Mouse (Mus musculus) liver, embryonic 14.5 days (tissue): Measurements from ENCODE around the gene Mecr. TPM values are rescaled to one million over a fixed set of nuclear protein-coding genes. Genes with fewer than 3 reads are reported as not detected.
A peak's percentile ranks its signal among the peaks of the same experiment; 100 is the strongest.

ENCODE experiments used
- ATAC-seq: fragments of 200-750 bp; cut with Nextera tagmentation; 2 replicates; pipeline ENCODE4 v1.8.0; 2017; ENCODE audit warnings: moderate number of reproducible peaks, mild to moderate bottlenecking, moderate library complexity; ENCODE audit not compliant: insufficient read depth
- DNase-seq, 3 experiments: peaks; one replicate each; pipeline ENCODE4 v3.0.0-alpha.2; 2012 to 2013; ENCODE audit warnings: low read depth in 3 of 3, low spot score in 3 of 3
- H3K27ac ChIP-seq: fragments of 300-500 bp; sonication (generic); 2 replicates; pipeline ENCODE4 v1.5.1; 2014; ENCODE audit warnings: moderate library complexity, mild to moderate bottlenecking, control low read depth, inconsistent platforms
- H3K27me3 ChIP-seq: fragments of 300-500 bp; sonication (generic); 2 replicates; pipeline ENCODE4 v1.6.1; 2014; ENCODE audit warnings: mild to moderate bottlenecking, low read length, moderate library complexity; ENCODE audit not compliant: control insufficient read depth, insufficient read depth
- H3K36me3 ChIP-seq: fragments of 300-500 bp; sonication (generic); replicated peaks from 2 replicates; pipeline ENCODE4 v1.6.1; 2014; ENCODE audit warnings: low read depth; ENCODE audit not compliant: control insufficient read depth, insufficient read depth
- H3K4me1 ChIP-seq, 2 experiments: fragments of 200-500 bp in 1 of 2; fragments of 300-500 bp in 1 of 2; sonication (generic) in 1 of 2; replicated peaks; 2 replicates each; pipeline ENCODE4 v1.6.1; 2012 to 2014; ENCODE audit warnings: antibody characterized with exemption in 1 of 2, inconsistent platforms in 1 of 2, low read length in 1 of 2; ENCODE audit not compliant: control insufficient read depth in 2 of 2, insufficient read depth in 2 of 2
- H3K4me2 ChIP-seq: fragments of 300-500 bp; sonication (generic); 2 replicates; pipeline ENCODE4 v1.6.1; 2014; ENCODE audit warnings: low read depth, mild to moderate bottlenecking, control low read depth, moderate library complexity
- H3K4me3 ChIP-seq, 2 experiments: fragments of 200-500 bp in 1 of 2; fragments of 300-500 bp in 1 of 2; sonication (generic) in 1 of 2; 2 replicates each; pipeline ENCODE4 v1.5.1; 2012 to 2014; ENCODE audit warnings: low read depth in 2 of 2, low read length in 2 of 2, mild to moderate bottlenecking in 2 of 2, control low read depth in 1 of 2, inconsistent platforms in 1 of 2, moderate library complexity in 1 of 2; ENCODE audit not compliant: insufficient read depth in 1 of 2
- H3K9ac ChIP-seq: fragments of 300-500 bp; sonication (generic); replicated peaks from 2 replicates; pipeline ENCODE4 v1.6.1; 2014; ENCODE audit warnings: mild to moderate bottlenecking, control low read depth, moderate library complexity
- H3K9me3 ChIP-seq: fragments of 300-500 bp; sonication (generic); 2 replicates; pipeline ENCODE4 v1.6.1; 2016; ENCODE audit warnings: low read length, mixed read lengths; ENCODE audit not compliant: control insufficient read depth
- CTCF ChIP-seq: IDR thresholded peaks from 2 replicates; pipeline ENCODE4 v1.5.1; 2016; ENCODE audit warnings: antibody characterized with exemption, low read depth, control low read depth
- EP300 ChIP-seq: IDR thresholded peaks from 2 replicates; pipeline ENCODE4 v1.6.1; 2016; ENCODE audit warnings: antibody characterized with exemption, low read depth
- WGBS: fragments of 180-500 bp; shearing (Covaris S2); extraction: QIAGEN DNeasy Blood & Tissue Kit; methylation state at CpG from one replicate; pipeline ENCODE4 v1.1.7; 2014; ENCODE audit not compliant: insufficient replicate concordance; 5-methylcytosine and 5-hydroxymethylcytosine counted together
- polyA plus RNA-seq, 2 experiments: library from polyadenylated mRNA; depleted of rRNA in 1 of 2; stranded (reverse) in 1 of 2; unstranded in 1 of 2; fragments of >200 nt; fragmentation: Nextera tagmentation in 1 of 2; extraction: Ambion mirVana in 1 of 2; gene quantifications; 2 replicates each; pipeline versions ENCODE4 v1.2.1 to v1.2.3; 2012 to 2014

Gene Mecr
- polyA plus RNA-seq, 2 experiments = 23.8 to 31.6 TPM

GRCm38 (mm10) chr4:131873293-131874168 is 30.3 kb downstream of the Mecr start, which contains the start of gene Srsf4:
Srsf4 (plus strand) TSS chr4:131873617.
- peak; percentile 92 for ATAC-seq
- TF ChIP-seq CTCF (no peak), EP300 (peak; percentile 54; the same call in 1 of the 2 replicates)
- H3K27ac ChIP-seq = peak within 1 kb of the TSS; percentile 75
- H3K4me1 ChIP-seq = peaks cover 21 to 27% of the 10 kb centered on the region in 2 experiments
- H3K27me3 ChIP-seq = no peaks in the 10 kb centered on the region
- DNase-seq = peak; percentile 89 to 92 (median 90)
- WGBS = under 1% methylated on average over 84 of the region's 116 CpGs
- peak within 1 kb of the TSS; percentile 86 to 87 for H3K4me3 ChIP-seq
- H3K9ac ChIP-seq = peak within 1 kb of the TSS; percentile 99
- peaks cover 4% of the 10 kb centered on the region for H3K36me3 ChIP-seq
- H3K9me3 ChIP-seq = no peaks in the 10 kb centered on the region
- H3K4me2 ChIP-seq = peak within 1 kb of the TSS; percentile 95

GRCm38 (mm10) chr4:131874169-131874536 is 30.9 kb downstream of the Mecr start:
- peak overlapping the region; percentile 75 for H3K27ac ChIP-seq
- no peaks in the 10 kb centered on the region for H3K9me3 ChIP-seq
- peak overlapping the region; percentile 99 for H3K9ac ChIP-seq
- H3K36me3 ChIP-seq = peaks cover 4% of the 10 kb centered on the region
- no peaks in the 10 kb centered on the region for H3K27me3 ChIP-seq
- H3K4me3 ChIP-seq = peak overlapping the region; percentile 86 to 87
- H3K4me1 ChIP-seq = peaks cover 21 to 24% of the 10 kb centered on the region in 2 experiments
- WGBS = under 1% methylated on average over 20 of the region's 20 CpGs
- peak in 2 of 3 experiments; percentile 37 to 55 for DNase-seq
- no peak for TF ChIP-seq EP300
- peak overlapping the region; percentile 95 for H3K4me2 ChIP-seq
- ATAC-seq = peak; percentile 29

- ATAC-seq (no peak), DNase-seq (peak in 1 of 3 experiments; percentile 36)
- H3K27me3 ChIP-seq = no peaks in the 10 kb centered on the region
- H3K4me2 ChIP-seq = peak overlapping the region; percentile 95
- TF ChIP-seq CTCF (no peak), EP300 (no peak)
- peak overlapping the region; percentile 99 for H3K9ac ChIP-seq
- H3K4me1 ChIP-seq = peaks cover 21 to 23% of the 10 kb centered on the region in 2 experiments
- peaks cover 4% of the 10 kb centered on the region for H3K36me3 ChIP-seq
- peak overlapping the region; percentile 75 for H3K27ac ChIP-seq
- H3K4me3 ChIP-seq = peak overlapping the region; percentile 86 to 87
- WGBS = 2% methylated on average over 11 of the region's 11 CpGs
- H3K9me3 ChIP-seq = no peaks in the 10 kb centered on the region
Measured at GRCm38 (mm10) chr4:131874567-131874966, 31.3 kb downstream of the Mecr start.

- H3K27me3 ChIP-seq = no peaks in the 10 kb centered on the region
- no peak for DNase-seq
- H3K4me1 ChIP-seq = peaks cover 21 to 23% of the 10 kb centered on the region in 2 experiments
- H3K4me2 ChIP-seq = peak overlapping the region; percentile 95
- H3K9ac ChIP-seq = peak overlapping the region; percentile 99
- TF ChIP-seq CTCF (no peak), EP300 (no peak)
- peak overlapping the region; percentile 86 to 87 for H3K4me3 ChIP-seq
- WGBS = 24% methylated on average over 3 of the region's 3 CpGs
- peaks cover 4% of the 10 kb centered on the region for H3K36me3 ChIP-seq
- peak overlapping the region; percentile 17 for H3K27ac ChIP-seq
- no peak for ATAC-seq
- no peaks in the 10 kb centered on the region for H3K9me3 ChIP-seq
Measured at GRCm38 (mm10) chr4:131875242-131875641, 32.0 kb downstream of the Mecr start.

GRCm38 (mm10) chr4:131876836-131877235 is 33.6 kb downstream of the Mecr start:
- DNase-seq = no peak
- TF ChIP-seq CTCF = no peak
- no peak for TF ChIP-seq EP300
- Histone ChIP-seq H3K4me2 (peak overlapping the region; percentile 25; the same call in 1 of the 2 replicates), H3K4me1 (peaks cover 21 to 23% of the 10 kb centered on the region in 2 experiments), H3K4me3 (no peak overlapping the region), H3K27ac (no peak overlapping the region), H3K9ac (no peak overlapping the region), H3K36me3 (peaks cover 4% of the 10 kb centered on the region), H3K27me3 (no peaks in the 10 kb centered on the region), H3K9me3 (no peaks in the 10 kb centered on the region)
- 65% methylated on average over 2 of the region's 2 CpGs for WGBS
- ATAC-seq = no peak
